Mouse (Mus musculus): ENCODE results near the gene H2-T24. TPM values are rescaled to one million over a fixed set of nuclear protein-coding genes. Genes with fewer than 3 reads are reported as not detected.

Gene H2-T24
- polyA plus RNA-seq (2012; rRNA removed): 0.67 and 2.2 TPM in 2 replicates

GRCm38 (mm10) chr17:36020191-36021073, at the start of gene H2-T24:
TSS of gene H2-T24 (minus strand) at chr17:36020560.

GRCm38 (mm10) chr17:36058362-36058761, 38.0 kb upstream of the H2-T24 start, which contains the start of gene Gm11127:
TSS of gene Gm11127 (minus strand) at chr17:36058371.

GRCm38 (mm10) chr17:36042610-36043169, 22.3 kb upstream of the H2-T24 start, which contains the start of the genes H2-T22 and Gm6034:
TSS of gene H2-T22 (minus strand) at chr17:36042747.
TSS of gene Gm6034 (plus strand) at chr17:36042961.

GRCm38 (mm10) chr17:36032351-36032875, 12.1 kb upstream of the H2-T24 start, which contains the start of gene H2-T23:
TSS of gene H2-T23 (minus strand) at chr17:36032855.

GRCm38 (mm10) chr17:35979401-35980362, 40.7 kb downstream of the H2-T24 start, which contains the start of the genes Gnl1 and Prr3:
TSS of gene Gnl1 (plus strand) at chr17:35979851.
TSS of gene Prr3 (minus strand) at chr17:35980236.

GRCm38 (mm10) chr17:35969418-35970389, 50.7 kb downstream of the H2-T24 start, which contains the start of gene Abcf1:
TSS of gene Abcf1 (minus strand) at chr17:35969761.

Other genes with a start within 250 kb of the H2-T24 start
- gene Ier3, start 198.9 kb downstream of the H2-T24 start, polyA plus RNA-seq (2012; rRNA removed): 47.8 and 66.0 TPM in 2 replicates
- gene Flot1, start 197.3 kb downstream of the H2-T24 start, polyA plus RNA-seq (2012; rRNA removed): 78.1 and 82.9 TPM in 2 replicates
- 710 and 975 TPM in 2 replicates for gene Tubb5, start 182.3 kb downstream of the H2-T24 start, polyA plus RNA-seq (2012; rRNA removed)
- gene Mdc1, start 179.0 kb downstream of the H2-T24 start, polyA plus RNA-seq (2012; rRNA removed): 8.5 and 10.1 TPM in 2 replicates
- gene Nrm, start 159.2 kb downstream of the H2-T24 start, polyA plus RNA-seq (2012; rRNA removed): 26.5 and 32.4 TPM in 2 replicates
- gene Ppp1r18, start 155.0 kb downstream of the H2-T24 start, polyA plus RNA-seq (2012; rRNA removed): 41.5 and 48.5 TPM in 2 replicates
- 84.3 and 95.7 TPM in 2 replicates for gene Dhx16, start 140.7 kb downstream of the H2-T24 start, polyA plus RNA-seq (2012; rRNA removed)
- 43.5 and 45.4 TPM in 2 replicates for gene 2310061I04Rik, start 123.1 kb downstream of the H2-T24 start, polyA plus RNA-seq (2012; rRNA removed)
- gene Atat1, start 110.5 kb downstream of the H2-T24 start, polyA plus RNA-seq (2012; rRNA removed): 124 and 129 TPM in 2 replicates
- 85.0 and 105 TPM in 2 replicates for gene Mrps18b, start 104.2 kb downstream of the H2-T24 start, polyA plus RNA-seq (2012; rRNA removed)
- 41.0 and 47.6 TPM in 2 replicates for gene Ppp1r10, start 104.1 kb downstream of the H2-T24 start, polyA plus RNA-seq (2012; rRNA removed)
- gene Abcf1, start 50.8 kb downstream of the H2-T24 start, polyA plus RNA-seq (2012; rRNA removed): 92.0 and 103 TPM in 2 replicates
- gene Gnl1, start 40.7 kb downstream of the H2-T24 start, polyA plus RNA-seq (2012; rRNA removed): 33.9 and 37.8 TPM in 2 replicates
- gene Prr3, start 40.3 kb downstream of the H2-T24 start, polyA plus RNA-seq (2012; rRNA removed): 33.3 and 37.1 TPM in 2 replicates
- gene H2-T23, start 12.3 kb upstream of the H2-T24 start, polyA plus RNA-seq (2012; rRNA removed): 139 and 154 TPM in 2 replicates
- 38.3 and 50.5 TPM in 2 replicates for gene H2-T22, start 22.2 kb upstream of the H2-T24 start, polyA plus RNA-seq (2012; rRNA removed)
- not detected in 2 replicates for gene Gm6034, start 22.4 kb upstream of the H2-T24 start, polyA plus RNA-seq (2012; rRNA removed)
- gene Gm11127, start 37.8 kb upstream of the H2-T24 start, polyA plus RNA-seq (2012; rRNA removed): 0.26 and 0.37 TPM in 2 replicates
- 0.18 TPM in 1 of 2 replicates, not detected in the other for gene Gm19684, start 101.1 kb upstream of the H2-T24 start, polyA plus RNA-seq (2012; rRNA removed)
- gene Gm7030, start 108.9 kb upstream of the H2-T24 start, polyA plus RNA-seq (2012; rRNA removed): not detected in 2 replicates
- 0.24 TPM in 1 of 2 replicates, not detected in the other for gene Gm8909, start 148.0 kb upstream of the H2-T24 start, polyA plus RNA-seq (2012; rRNA removed)
- 0.09 and 0.10 TPM in 2 replicates for gene H2-T3, start 169.7 kb upstream of the H2-T24 start, polyA plus RNA-seq (2012; rRNA removed)
- gene Rpp21, start 237.5 kb upstream of the H2-T24 start, polyA plus RNA-seq (2012; rRNA removed): 88.3 and 96.2 TPM in 2 replicates

Measured in ovary, adult 2 months (tissue).